ENCODE assay signal across 13 mouse cellular contexts in genomic region chr8:10903957-10904356, GRCm38 (mm10).
"Had no signal": no experiment of that assay in that cellular context is flagged by ENCODE, and none has a peak within 500 bp of the region (broad histone marks: within the 10 kb centered on the region; RNA-seq: fewer than 3 reads in every experiment).

No protein-coding gene starts in this region.

- DNase-seq: kidney, adult 2 months; kidney, postnatal 14 days; layer of hippocampus, postnatal 36 days; liver, embryonic 13.5 days; lung, adult 18-20 months; right cerebral cortex, postnatal 14 days; thymus, postnatal 36 days had no signal

- H3K36me3 ChIP-seq: intestine, embryonic 15.5 days; kidney, embryonic 15.5 days; limb, embryonic 13.5 days; liver, embryonic 13.5 days; midbrain, embryonic 13.5 days; neural tube, embryonic 13.5 days had no signal

- ATAC-seq: hindbrain, postnatal 0 days; intestine, embryonic 15.5 days; midbrain, embryonic 13.5 days had no signal

- H3K9me3 ChIP-seq: intestine, embryonic 15.5 days; kidney, embryonic 15.5 days; limb, embryonic 13.5 days; liver, embryonic 13.5 days; midbrain, embryonic 13.5 days; neural tube, embryonic 13.5 days had no signal

- H3K4me3 ChIP-seq: intestine, embryonic 15.5 days; kidney, embryonic 15.5 days; limb, embryonic 13.5 days; liver, embryonic 13.5 days; midbrain, embryonic 13.5 days; neural tube, embryonic 13.5 days had no signal

- H3K27me3 ChIP-seq: intestine, embryonic 15.5 days; limb, embryonic 13.5 days had no signal

- H3K27ac ChIP-seq: hindbrain, postnatal 0 days; intestine, embryonic 15.5 days; kidney, embryonic 15.5 days; limb, embryonic 13.5 days; liver, embryonic 13.5 days; midbrain, embryonic 13.5 days; neural tube, embryonic 13.5 days had no signal

- H3K4me2 ChIP-seq: intestine, embryonic 15.5 days; kidney, embryonic 15.5 days; limb, embryonic 13.5 days; liver, embryonic 13.5 days; midbrain, embryonic 13.5 days; neural tube, embryonic 13.5 days had no signal

- H3K9ac ChIP-seq: intestine, embryonic 15.5 days; kidney, embryonic 15.5 days; limb, embryonic 13.5 days; liver, embryonic 13.5 days; midbrain, embryonic 13.5 days; neural tube, embryonic 13.5 days had no signal
